Mouse (Mus musculus) ES-E14 (cell line): ENCODE results near the gene Zfp366. TPM values are rescaled to one million over a fixed set of nuclear protein-coding genes. Genes with fewer than 3 reads are reported as not detected.

Experiments used
- DNase-seq: peaks from one replicate; pipeline ENCODE4 v3.0.0-alpha.2; 2013; ENCODE audit warnings: low read depth, low spot score
- H3K27ac ChIP-seq: 2 replicates; pipeline ENCODE4 v1.5.1; 2012; ENCODE audit warnings: low read depth, mild to moderate bottlenecking, low read length, moderate library complexity, mixed read lengths; ENCODE audit not compliant: poor library complexity, insufficient read depth, severe bottlenecking
- H3K36me3 ChIP-seq: 2 replicates; pipeline ENCODE4 v1.6.1; 2012; ENCODE audit warnings: mild to moderate bottlenecking, low read length, moderate library complexity, mixed read lengths; ENCODE audit not compliant: control insufficient read depth, poor library complexity, insufficient read depth, severe bottlenecking
- H3K4me1 ChIP-seq, 2 experiments: fragments of 150-350 bp in 1 of 2; sonication (generic) in 1 of 2; 2 replicates each; pipeline ENCODE4 v1.6.1; 2012; ENCODE audit warnings: low read length in 2 of 2, mild to moderate bottlenecking in 1 of 2, mixed read lengths in 1 of 2; ENCODE audit not compliant: control insufficient read depth in 2 of 2, insufficient read depth in 2 of 2, poor library complexity in 1 of 2
- H3K4me3 ChIP-seq, 2 experiments: fragments of 150-350 bp in 1 of 2; sonication (generic) in 1 of 2; 2 replicates each; pipeline ENCODE4 v1.5.1; 2012; ENCODE audit warnings: low read length in 2 of 2, low read depth in 1 of 2, mild to moderate bottlenecking in 1 of 2, mixed read lengths in 1 of 2; ENCODE audit not compliant: insufficient read depth in 1 of 2, poor library complexity in 1 of 2, severe bottlenecking in 1 of 2
- H3K9ac ChIP-seq: 2 replicates; pipeline ENCODE4 v1.6.1; 2012; ENCODE audit warnings: low read depth, mild to moderate bottlenecking, low read length, mixed read lengths; ENCODE audit not compliant: poor library complexity, insufficient read depth, severe bottlenecking
- H3K9me3 ChIP-seq: fragments of 150-350 bp; sonication (generic); 2 replicates; pipeline ENCODE4 v1.6.1; 2012; ENCODE audit warnings: low read depth, mild to moderate bottlenecking, low read length; ENCODE audit not compliant: control insufficient read depth, insufficient read depth
- CHD2 ChIP-seq: IDR thresholded peaks from 2 replicates; pipeline ENCODE4 v1.6.1; 2014; ENCODE audit warnings: mild to moderate bottlenecking, low read depth, low read length, inconsistent platforms
- HCFC1 ChIP-seq: IDR thresholded peaks from 2 replicates; pipeline ENCODE4 v1.6.1; 2012; ENCODE audit warnings: low read length, inconsistent platforms, borderline replicate concordance; ENCODE audit not compliant: insufficient read depth
- MAFK ChIP-seq: IDR thresholded peaks from 2 replicates; pipeline ENCODE4 v1.6.1; 2014; ENCODE audit warnings: mild to moderate bottlenecking, low read depth, low read length, inconsistent platforms; ENCODE audit not compliant: insufficient read depth
- ZC3H11A ChIP-seq: IDR thresholded peaks from 2 replicates; pipeline ENCODE4 v1.6.1; 2012; ENCODE audit warnings: low read depth, mild to moderate bottlenecking, inconsistent platforms, low read length, borderline replicate concordance
- ZNF384 ChIP-seq: IDR thresholded peaks from 2 replicates; pipeline ENCODE4 v1.6.1; 2012; ENCODE audit warnings: low read depth, low read length, inconsistent platforms
- in situ Hi-C, 2 experiments: fragments of 600-800 bp; cut with MboI; formaldehyde crosslinking; loops; one replicate each; pipeline ENCODE4 v1.15.1; 2025; ENCODE audit warnings: low sequenced_read_pairs in 2 of 2, inconsistent platforms in 1 of 2; ENCODE audit not compliant: unreplicated experiment in 2 of 2
- total RNA-seq: library from RNA; depleted of rRNA; stranded (reverse); fragments of 300-350 nt; gene quantifications from 2 replicates; pipeline ENCODE4 v1.2.3, GENCODE M21; 2012

The Zfp366 gene
- total RNA-seq, 1 experiment, result 0.04 TPM

DNA sequence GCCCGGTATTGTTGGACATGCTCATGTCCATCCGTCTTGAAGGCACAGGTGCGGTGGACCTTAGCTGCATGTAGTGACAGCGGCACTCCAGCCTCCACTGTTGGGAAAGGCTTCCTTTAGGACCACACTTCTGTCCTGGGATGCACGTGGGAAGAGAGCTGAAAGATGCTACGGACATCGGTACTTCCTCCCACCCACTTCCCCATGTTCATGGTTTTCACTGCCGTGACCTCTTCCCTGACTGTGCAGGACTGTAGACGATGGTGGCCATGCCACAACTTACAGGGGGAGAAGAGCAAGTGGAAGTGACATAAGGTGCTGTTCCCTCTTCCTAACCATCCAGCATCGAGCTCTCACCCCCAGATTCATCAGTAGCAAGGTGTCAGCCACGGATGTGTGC is 2.8 kb downstream of the Zfp366 start:
- no peak for TF ChIP-seq CHD2
- TF ChIP-seq MAFK, result no peak
- TF ChIP-seq HCFC1, result no peak
- no peak overlapping the region for H3K9ac ChIP-seq
- no peak overlapping the region; the same call in 1 of the 2 replicates for H3K27ac ChIP-seq
- in situ Hi-C loops, result no loop called here
- no peak for DNase-seq
- H3K4me3 ChIP-seq, result no peak overlapping the region
- H3K4me1 ChIP-seq, result no peaks in the 10 kb centered on the region
- no peaks in the 10 kb centered on the region for H3K36me3 ChIP-seq
- H3K9me3 ChIP-seq, result no peaks in the 10 kb centered on the region

DNA sequence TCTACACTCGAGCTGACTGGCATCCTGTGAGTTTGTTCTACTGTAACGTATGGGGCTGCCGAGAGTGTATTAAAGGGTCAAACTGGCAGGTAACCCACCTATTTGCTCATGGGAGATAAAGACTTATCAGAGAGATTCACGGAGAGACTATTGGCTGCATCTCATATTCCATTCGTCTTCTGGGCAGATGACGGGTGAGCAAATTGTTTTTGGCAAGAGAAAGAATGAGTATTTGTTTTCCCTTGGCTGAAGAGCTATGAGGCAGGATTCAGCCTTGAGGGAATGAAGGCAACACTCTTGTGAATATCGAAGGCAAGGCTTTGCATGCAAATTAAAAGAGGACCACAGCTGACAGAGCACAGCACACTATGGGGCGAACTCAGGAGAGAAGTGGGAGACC is 4.0 kb downstream of the Zfp366 start:
- TF ChIP-seq ZC3H11A (no peak), MAFK (no peak), CHD2 (no peak), HCFC1 (no peak), ZNF384 (no peak)
- Histone ChIP-seq H3K4me3 (no peak overlapping the region), H3K4me1 (no peaks in the 10 kb centered on the region), H3K9me3 (no peaks in the 10 kb centered on the region), H3K9ac (no peak overlapping the region), H3K27ac (no peak overlapping the region), H3K36me3 (no peaks in the 10 kb centered on the region)
- in situ Hi-C loops, result no loop called here
- no peak for DNase-seq

DNA sequence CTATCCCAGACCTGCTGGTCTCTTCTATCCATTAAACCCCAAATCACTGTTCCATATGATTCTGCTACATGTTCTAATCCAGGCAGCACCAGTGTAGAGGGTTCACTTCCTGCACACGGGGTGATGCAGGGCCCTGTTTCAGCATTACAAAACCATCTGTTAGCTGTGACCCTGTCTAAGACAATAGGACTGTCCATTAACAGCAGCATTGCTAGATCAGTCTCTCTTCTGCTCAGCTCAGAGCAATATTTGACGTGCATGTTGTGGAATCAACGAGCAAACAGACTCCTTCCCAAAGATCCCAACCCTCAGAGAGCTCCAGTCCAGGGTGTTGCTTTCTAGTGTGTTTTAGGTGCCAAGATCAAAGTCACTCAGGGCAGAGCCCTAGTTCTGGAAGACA is 5.0 kb downstream of the Zfp366 start:
- Histone ChIP-seq H3K4me3 (no peak overlapping the region), H3K9ac (no peak overlapping the region), H3K4me1 (no peaks in the 10 kb centered on the region), H3K36me3 (no peaks in the 10 kb centered on the region), H3K27ac (no peak overlapping the region), H3K9me3 (no peaks in the 10 kb centered on the region)
- no peak for DNase-seq
- TF ChIP-seq CHD2 (no peak), ZC3H11A (no peak), HCFC1 (no peak), ZNF384 (no peak), MAFK (no peak)
- in situ Hi-C loops, result no loop called here

DNA sequence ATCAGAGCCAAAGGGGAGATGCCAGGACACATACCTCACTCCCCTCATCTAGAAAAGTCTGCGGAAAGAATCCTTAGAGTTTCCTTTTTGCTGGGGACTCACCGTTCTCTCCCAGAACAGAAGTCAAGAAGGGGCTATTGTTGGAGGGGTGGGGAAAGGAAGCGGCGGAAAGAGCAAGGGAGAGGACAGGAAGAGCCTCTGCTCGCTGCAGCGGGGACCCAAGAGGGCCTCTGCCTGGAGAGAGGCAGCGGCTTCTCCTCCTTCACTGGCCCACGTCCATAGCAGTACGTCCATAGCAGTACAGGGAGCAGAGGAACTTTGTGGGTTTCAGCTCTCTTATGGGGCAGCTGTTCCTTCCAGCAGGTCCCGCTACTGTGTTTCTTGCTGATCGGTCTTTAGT is 5.8 kb downstream of the Zfp366 start:
- peak overlapping the region in 1 of 2 experiments; percentile 1; a peak in 1 of 4 replicates for H3K4me3 ChIP-seq
- TF ChIP-seq CHD2, result no peak
- TF ChIP-seq HCFC1, result no peak
- TF ChIP-seq ZNF384, result no peak
- TF ChIP-seq ZC3H11A, result no peak
- no peak for TF ChIP-seq MAFK
- in situ Hi-C loops, result no loop called here
- no peaks in the 10 kb centered on the region for H3K36me3 ChIP-seq
- no peak overlapping the region for H3K27ac ChIP-seq
- no peak overlapping the region for H3K9ac ChIP-seq
- no peaks in the 10 kb centered on the region for H3K9me3 ChIP-seq
- H3K4me1 ChIP-seq, result no peaks in the 10 kb centered on the region
- DNase-seq, result no peak

DNA sequence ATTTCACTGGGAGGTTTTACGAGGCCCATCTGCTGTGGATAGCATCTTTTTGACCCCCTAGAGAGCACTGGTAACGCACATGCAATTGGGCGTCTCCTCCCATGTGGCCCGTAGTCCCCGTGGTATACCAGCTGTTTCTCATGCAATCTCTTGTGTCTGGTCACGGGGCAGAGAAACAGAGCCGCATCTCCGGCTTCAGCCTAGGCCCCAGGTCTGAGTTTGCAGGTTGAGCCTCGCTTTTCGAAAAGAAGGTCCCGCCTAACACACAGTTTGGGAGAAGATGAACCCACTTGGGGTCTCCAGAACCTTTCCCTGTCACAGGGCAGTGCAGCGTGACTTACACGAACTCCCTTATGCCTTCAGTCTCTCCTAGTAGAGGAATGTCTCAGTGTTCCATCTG is 6.4 kb downstream of the Zfp366 start:
- Histone ChIP-seq H3K4me1 (no peaks in the 10 kb centered on the region), H3K4me3 (no peak overlapping the region), H3K9ac (no peak overlapping the region), H3K36me3 (no peaks in the 10 kb centered on the region), H3K27ac (no peak overlapping the region), H3K9me3 (no peaks in the 10 kb centered on the region)
- TF ChIP-seq CHD2, result no peak
- TF ChIP-seq MAFK, result no peak
- no peak for TF ChIP-seq HCFC1
- TF ChIP-seq ZNF384, result no peak
- no peak for TF ChIP-seq ZC3H11A
- in situ Hi-C loops, result no loop called here
- no peak for DNase-seq
